Mouse (Mus musculus) adrenal gland, adult (tissue): ENCODE measurements around the gene Atp6v0a4.

Experiments
- DNase-seq, 2 experiments: peaks; one replicate each; pipeline ENCODE4 v3.0.0; 2022 to 2023; ENCODE audit warnings: low spot score in 1 of 2; ENCODE audit not compliant: inconsistent age in 2 of 2

The Atp6v0a4 gene

DNA sequence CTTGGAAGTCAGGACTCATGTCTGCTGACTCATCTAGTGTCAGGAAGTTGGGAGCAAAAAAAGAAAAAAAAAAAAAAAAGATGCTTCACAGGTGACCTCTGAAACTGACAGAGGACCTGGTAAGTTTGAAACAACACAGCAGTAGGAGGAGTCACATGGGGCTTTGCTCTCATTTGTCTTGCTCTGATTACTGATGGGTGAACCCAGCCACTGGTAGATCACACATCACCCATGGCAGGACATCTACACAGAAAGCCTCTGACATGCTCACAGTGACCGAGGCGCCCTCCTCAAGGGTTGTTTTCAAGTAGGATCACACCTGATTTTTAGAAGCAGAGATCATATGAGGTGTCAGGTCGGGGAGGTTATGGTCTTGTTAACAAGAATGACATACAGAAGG lies 1.1 kb upstream of the Atp6v0a4 start:
- DNase-seq: no peak

- DNase-seq: no peak
Measured at GRCm38 (mm10) chr6:38124882-38125281, 496 bp upstream of the Atp6v0a4 start.

- no peak for DNase-seq
Measured at GRCm38 (mm10) chr6:38123471-38124206, 747 bp downstream of the Atp6v0a4 start.

DNA sequence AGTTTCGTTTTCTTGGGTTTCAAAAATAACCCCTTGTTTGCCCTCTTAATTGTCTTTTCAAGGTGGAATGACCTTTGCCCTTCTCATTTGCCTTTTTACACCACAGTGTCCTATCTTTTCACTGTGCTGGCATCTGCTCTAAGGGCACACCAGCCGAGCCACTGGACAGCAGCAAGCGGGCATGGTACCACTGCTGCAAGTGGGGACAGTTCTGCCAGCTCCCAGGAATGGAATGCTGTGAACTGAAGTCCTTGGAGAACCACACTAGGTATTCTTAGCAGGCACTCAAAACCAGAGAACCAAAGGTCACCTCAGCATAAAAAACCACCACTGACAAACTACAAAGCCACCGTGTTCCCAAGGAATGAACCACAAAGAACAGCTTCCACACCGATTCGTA lies 1.6 kb downstream of the Atp6v0a4 start:
- peak; percentile 53 to 60 for DNase-seq

- DNase-seq: no peak
Measured at GRCm38 (mm10) chr6:38121843-38122242, 2.5 kb downstream of the Atp6v0a4 start.

DNA sequence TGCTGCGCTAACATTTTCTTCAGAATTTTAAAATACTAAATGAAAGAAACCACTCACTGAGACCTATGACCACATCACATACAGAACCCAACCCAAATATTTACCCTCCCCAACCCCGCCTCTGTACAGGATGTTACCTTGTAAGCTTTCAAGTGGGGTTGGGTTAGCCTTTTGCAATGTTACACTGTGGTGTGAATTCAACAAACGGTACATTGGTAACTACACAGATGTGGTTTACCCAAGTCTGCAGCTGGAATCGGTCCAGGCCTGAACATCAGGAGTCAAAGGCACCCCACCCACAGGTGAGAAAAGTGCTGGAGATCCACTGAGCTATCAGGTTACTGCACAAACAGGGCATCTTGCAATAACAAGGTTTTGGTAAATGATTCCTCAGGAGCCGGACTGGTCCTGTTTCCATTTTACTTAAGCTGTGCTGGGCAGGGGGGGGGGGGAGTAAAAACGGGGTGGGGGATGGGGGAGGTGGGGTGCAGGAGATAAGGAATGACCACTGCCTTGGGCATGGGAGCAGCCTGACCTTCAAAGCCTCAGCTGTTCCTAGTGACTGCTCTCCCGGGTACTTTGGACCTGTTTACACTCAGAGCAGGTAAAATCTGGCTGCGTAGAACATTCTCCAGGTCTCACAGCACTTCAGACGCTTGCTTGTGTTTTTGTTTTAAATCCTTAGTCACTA lies 3.6 kb downstream of the Atp6v0a4 start:
- peak in 1 of 2 experiments; percentile 16 for DNase-seq

GRCm38 (mm10) chr6:38118341-38118740 lies 6.0 kb downstream of the Atp6v0a4 start:
- no peak for DNase-seq

- DNase-seq: no peak
Measured at GRCm38 (mm10) chr6:38116107-38116770, 8.1 kb downstream of the Atp6v0a4 start.

DNA sequence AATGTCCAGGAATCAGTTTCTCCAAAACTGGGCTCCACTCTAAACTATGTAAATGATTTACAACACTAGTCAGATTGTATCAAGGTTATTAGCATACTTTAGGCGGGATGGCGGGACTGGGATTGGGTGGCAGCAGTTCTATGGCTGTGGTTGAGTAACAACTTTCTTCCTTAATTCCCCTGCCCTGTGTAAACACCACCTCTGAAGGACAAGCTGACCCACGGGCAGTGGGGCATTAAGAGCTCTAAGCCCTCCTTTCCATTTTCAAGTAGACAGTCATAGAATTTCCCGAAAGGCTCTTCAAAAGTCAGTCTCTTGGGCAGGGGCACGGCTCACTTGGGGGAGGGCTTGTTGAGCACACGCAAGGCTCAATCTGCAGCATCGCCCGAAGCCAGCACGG lies 13.5 kb downstream of the Atp6v0a4 start:
- no peak for DNase-seq

DNA sequence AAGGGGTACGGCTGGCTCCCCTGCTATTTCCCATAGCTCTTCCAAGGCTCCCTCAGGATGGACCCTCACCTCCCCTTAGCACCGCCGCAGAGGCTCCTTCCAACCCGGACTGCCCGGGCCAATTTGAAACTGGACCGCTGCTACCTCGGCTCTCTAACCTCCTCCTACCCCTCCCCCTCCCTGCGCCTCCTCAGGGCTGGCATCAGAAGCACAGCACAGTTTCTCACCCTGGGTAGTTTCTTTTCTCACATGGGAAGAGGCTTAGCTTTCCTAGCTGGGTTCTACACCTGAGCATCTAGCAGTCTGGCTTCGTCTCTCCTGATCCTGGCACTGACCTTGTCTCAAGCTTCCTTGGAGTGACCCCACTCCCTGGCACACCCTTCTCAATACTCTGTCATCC lies 14.5 kb downstream of the Atp6v0a4 start:
- DNase-seq: no peak

GRCm38 (mm10) chr6:38109160-38109795 lies 15.1 kb downstream of the Atp6v0a4 start, which contains the start of gene Tmem213:
Gene Tmem213 (plus strand): TSS chr6:38109255.
- no peak for DNase-seq

DNA sequence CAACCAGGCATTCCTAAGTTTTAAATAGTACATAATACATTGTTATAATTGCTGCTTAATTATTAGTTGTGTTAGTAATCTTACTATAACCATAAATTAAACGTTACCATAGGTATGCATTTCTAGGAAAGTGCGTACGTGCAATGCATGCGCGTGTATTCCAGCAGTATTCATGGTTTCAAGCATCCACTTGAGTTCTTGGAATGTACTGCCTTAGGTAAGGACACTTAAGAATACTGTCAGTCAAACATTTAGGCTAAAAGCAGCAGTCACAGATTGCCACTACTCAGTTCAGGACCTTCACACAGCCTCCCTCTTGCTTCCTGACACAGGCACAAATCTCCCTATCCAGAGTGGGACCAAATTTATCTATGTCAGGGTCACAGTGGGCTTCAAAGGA lies 15.9 kb downstream of the Atp6v0a4 start:
- no peak for DNase-seq

DNA sequence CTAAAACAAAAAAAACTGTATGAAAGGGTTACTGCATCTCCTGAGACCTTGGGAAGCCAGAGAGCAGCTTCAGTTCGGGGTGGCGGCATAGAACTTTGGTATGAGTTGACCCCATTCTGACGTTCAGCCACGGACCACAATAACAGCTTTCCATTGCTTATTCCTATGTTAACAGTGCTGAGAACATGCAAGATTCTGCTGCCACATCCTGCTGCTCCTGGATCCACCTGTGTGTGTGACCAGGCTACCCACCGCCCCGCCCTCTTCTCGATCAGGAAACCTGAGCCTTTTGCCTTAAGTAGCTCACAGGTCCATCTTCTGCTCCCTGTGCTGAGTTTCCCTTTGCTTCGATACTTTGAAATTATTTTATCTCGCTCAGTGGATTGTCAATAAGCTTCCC lies 18.5 kb downstream of the Atp6v0a4 start:
- DNase-seq: no peak

DNA sequence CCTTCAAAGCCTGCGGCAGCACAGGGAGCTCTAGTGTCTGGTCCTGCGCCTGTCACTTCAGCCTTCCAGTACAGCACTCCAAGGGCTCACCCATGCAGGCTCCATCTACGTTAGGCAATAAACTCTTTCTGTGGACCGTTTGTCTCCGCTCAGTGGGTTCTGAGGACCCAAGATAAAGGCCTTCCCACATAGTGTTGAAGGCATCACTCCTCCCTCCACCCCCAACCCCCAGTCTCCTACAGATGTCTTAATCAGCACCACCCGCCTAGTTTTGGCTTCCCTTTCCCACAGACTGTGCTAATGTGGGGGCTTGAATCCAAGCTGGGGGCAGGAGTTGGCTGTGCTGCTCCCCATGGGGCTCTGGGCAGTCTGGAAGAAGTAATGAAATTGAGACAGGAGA lies 20.6 kb downstream of the Atp6v0a4 start:
- no peak for DNase-seq

DNA sequence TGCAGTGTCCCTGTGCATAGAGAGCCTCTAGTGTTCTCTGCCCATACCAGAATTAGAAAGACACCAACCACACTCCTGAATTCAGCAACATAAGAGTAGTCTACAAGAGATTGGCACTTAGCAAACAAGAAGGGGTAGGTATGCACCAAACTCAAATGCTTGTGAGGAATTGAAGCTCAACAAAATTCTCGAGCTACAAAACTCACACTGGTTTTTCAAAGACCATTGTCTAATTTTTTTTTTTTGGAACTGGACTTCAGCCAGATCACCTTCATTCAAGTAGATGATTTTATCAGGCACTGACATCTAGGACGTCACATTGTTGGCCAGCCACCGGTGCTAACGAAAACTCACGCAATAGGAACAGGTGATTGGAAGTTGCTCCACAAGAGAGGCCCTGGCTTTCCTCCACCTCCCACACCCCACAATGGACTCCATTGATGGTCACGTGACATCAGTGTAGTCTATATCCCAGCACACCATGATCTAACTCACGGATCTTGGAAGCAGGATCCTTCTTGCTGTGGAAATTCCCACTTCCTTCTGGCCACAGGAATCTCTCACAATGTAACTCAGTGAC lies 22.1 kb downstream of the Atp6v0a4 start:
- DNase-seq: no peak

- DNase-seq: no peak
Measured at GRCm38 (mm10) chr6:38096961-38097370, 27.4 kb downstream of the Atp6v0a4 start.

- DNase-seq: no peak
Measured at GRCm38 (mm10) chr6:38094701-38095100, 29.7 kb downstream of the Atp6v0a4 start.

DNA sequence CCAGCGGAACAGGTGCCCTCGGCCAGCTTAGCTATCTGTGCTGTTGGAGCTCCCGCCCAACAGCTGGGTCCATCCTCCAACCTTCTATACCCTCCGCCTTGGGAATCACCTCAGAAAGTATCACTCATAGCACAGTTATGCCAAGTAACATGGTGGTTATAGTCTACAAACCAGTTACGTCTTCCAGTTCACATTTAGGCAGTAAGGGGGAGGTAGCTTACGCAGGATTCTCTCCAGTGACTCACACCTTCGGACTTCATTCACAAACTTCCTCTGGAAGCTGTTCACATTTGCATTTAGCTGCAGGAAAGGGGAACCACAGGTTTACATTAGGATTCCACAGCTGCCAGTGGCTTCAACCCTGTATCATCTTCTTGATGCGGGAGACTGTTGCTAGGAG lies 31.8 kb downstream of the Atp6v0a4 start:
- DNase-seq: no peak

- DNase-seq: no peak
Measured at GRCm38 (mm10) chr6:38087242-38088026, 37.0 kb downstream of the Atp6v0a4 start.

DNA sequence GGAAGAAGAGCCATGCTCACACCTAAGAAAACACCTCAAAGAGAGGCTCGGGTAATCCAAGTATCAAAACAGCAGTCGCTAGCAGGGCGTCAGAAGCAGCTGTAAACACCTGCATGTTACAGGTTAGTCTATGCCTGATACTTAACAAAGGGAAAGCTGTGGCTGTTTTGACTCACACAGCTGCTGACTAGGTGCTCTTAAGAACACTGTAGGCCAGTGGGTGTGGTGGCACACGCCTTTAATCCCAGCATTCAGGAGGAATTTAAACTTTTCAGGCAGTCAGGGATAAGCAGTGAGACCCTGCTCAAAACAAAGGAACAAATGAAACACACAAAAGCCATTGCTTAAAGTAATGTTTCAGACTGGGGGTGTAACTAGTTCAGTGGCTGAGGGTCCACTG lies 41.2 kb downstream of the Atp6v0a4 start:
- no peak for DNase-seq
